Mouse (Mus musculus) kidney, embryonic 15.5 days (tissue): Measurements from ENCODE around the gene Gm17093. TPM values are rescaled to one million over a fixed set of nuclear protein-coding genes. Genes with fewer than 3 reads are reported as not detected.
"Not testable (repeated sequence)": the region's sequence is repeated elsewhere in the genome, so short reads cannot be mapped to it uniquely, and the experiment has no call there.

Experiments used
- ATAC-seq: fragments of 200-750 bp; cut with Nextera tagmentation; replicated peaks from 2 replicates; pipeline ENCODE4 v1.8.0; 2017; ENCODE audit warnings: moderate TSS enrichment; ENCODE audit not compliant: low FRiP score
- H3K27ac ChIP-seq: fragments of 300-500 bp; sonication (generic); 2 replicates; pipeline ENCODE4 v1.5.1; 2015; ENCODE audit warnings: mild to moderate bottlenecking, inconsistent platforms
- H3K27me3 ChIP-seq: fragments of 300-500 bp; sonication (generic); 2 replicates; pipeline ENCODE4 v1.6.1; 2015; ENCODE audit warnings: inconsistent platforms
- H3K36me3 ChIP-seq: fragments of 300-500 bp; sonication (generic); 2 replicates; pipeline ENCODE4 v1.6.1; 2015; ENCODE audit warnings: inconsistent platforms
- H3K4me1 ChIP-seq: fragments of 300-500 bp; sonication (generic); 2 replicates; pipeline ENCODE4 v1.6.1; 2015; ENCODE audit warnings: inconsistent platforms
- H3K4me2 ChIP-seq: fragments of 300-500 bp; sonication (generic); 2 replicates; pipeline ENCODE4 v1.6.1; 2015; ENCODE audit warnings: moderate library complexity, mild to moderate bottlenecking, inconsistent platforms
- H3K4me3 ChIP-seq: fragments of 300-500 bp; sonication (generic); replicated peaks from 2 replicates; pipeline ENCODE4 v1.5.1; 2015; ENCODE audit warnings: mild to moderate bottlenecking, inconsistent platforms
- H3K9ac ChIP-seq: fragments of 300-500 bp; sonication (generic); 2 replicates; pipeline ENCODE4 v1.6.1; 2015; ENCODE audit warnings: mild to moderate bottlenecking, inconsistent platforms
- H3K9me3 ChIP-seq: fragments of 300-500 bp; sonication (generic); replicated peaks from 2 replicates; pipeline ENCODE4 v1.6.1; 2016; ENCODE audit warnings: inconsistent platforms
- WGBS: fragments of 180-500 bp; shearing (Covaris S2); methylation state at CpG from one replicate; pipeline ENCODE4 v1.1.7; 2015; ENCODE audit warnings: mixed read lengths; 5-methylcytosine and 5-hydroxymethylcytosine counted together
- polyA plus RNA-seq: library from polyadenylated mRNA; unstranded; fragments of >200 nt; fragmentation: Nextera tagmentation; extraction: Ambion mirVana; gene quantifications from 2 replicates; pipeline ENCODE4 v1.2.1, GENCODE M21; 2015

Gm17093 gene
- polyA plus RNA-seq = not detected in 2 replicates

GRCm38 (mm10) chr14:44517976-44518375, at the start of gene Gm17093:
Gene Gm17093, plus strand, starts transcription at chr14:44518276.
- not testable (repeated sequence) for H3K36me3 ChIP-seq, ATAC-seq, H3K4me1 ChIP-seq, H3K9me3 ChIP-seq, H3K4me3 ChIP-seq, H3K9ac ChIP-seq, H3K27me3 ChIP-seq, H3K27ac ChIP-seq, H3K4me2 ChIP-seq
- WGBS = 85% methylated on average over 5 of the region's 5 CpGs

DNA sequence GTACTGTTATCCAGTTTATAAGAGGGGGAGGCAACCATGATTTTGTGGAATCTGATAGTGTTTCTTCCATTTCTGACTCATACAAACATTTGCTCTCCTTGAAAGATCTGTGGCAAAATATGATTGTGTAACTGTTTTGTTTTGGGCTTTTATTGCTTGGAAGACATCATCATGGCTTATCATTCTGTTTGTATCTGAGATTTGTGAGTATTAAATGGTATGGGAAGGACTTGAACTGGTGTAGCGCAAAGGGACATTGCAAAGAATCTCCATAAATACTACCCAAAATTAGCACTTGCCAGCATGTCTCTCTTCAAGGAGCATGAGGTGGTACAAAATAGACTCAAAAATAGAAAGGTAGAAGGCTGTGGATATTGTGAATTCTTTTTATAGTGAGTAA, 25.9 kb upstream of the Gm17093 start, which contains the start of gene BC061237:
TSS of gene BC061237 (plus strand) at position 301 of the 400 bp plus-strand sequence.
- ATAC-seq, H3K27ac ChIP-seq, H3K36me3 ChIP-seq, H3K27me3 ChIP-seq, H3K4me2 ChIP-seq, H3K9me3 ChIP-seq, H3K4me3 ChIP-seq, H3K9ac ChIP-seq, H3K4me1 ChIP-seq: not testable (repeated sequence)
- 73% methylated on average over 1 of the region's 1 CpGs for WGBS

- ATAC-seq = not testable (repeated sequence)
Observed at GRCm38 (mm10) chr14:44547961-44548360, 29.9 kb downstream of the Gm17093 start.

More at GRCm38 (mm10) chr14:44547961-44548360, 29.9 kb downstream of the Gm17093 start:
- not testable (repeated sequence) for H3K36me3 ChIP-seq, H3K9ac ChIP-seq, H3K27me3 ChIP-seq, H3K4me1 ChIP-seq, H3K4me3 ChIP-seq, H3K4me2 ChIP-seq, H3K27ac ChIP-seq, H3K9me3 ChIP-seq
- WGBS = 91% methylated on average over 5 of the region's 5 CpGs

Other genes with a start within 250 kb of the Gm17093 start
- not detected in 2 replicates for gene Gm8220, start 232.7 kb upstream of the Gm17093 start, polyA plus RNA-seq
- not detected in 2 replicates for gene Gm5930, start 179.7 kb upstream of the Gm17093 start, polyA plus RNA-seq
- not detected in 2 replicates for gene Gm8229, start 152.9 kb upstream of the Gm17093 start, polyA plus RNA-seq
- gene Gm3371, start 107.6 kb upstream of the Gm17093 start, polyA plus RNA-seq = not detected in 2 replicates
- not detected in 2 replicates for gene Gm8232, start 84.6 kb upstream of the Gm17093 start, polyA plus RNA-seq
- gene BC061237, start 25.8 kb upstream of the Gm17093 start, polyA plus RNA-seq = not detected in 2 replicates
- not detected in 2 replicates for gene Gm8247, start 64.9 kb downstream of the Gm17093 start, polyA plus RNA-seq
- not detected in 2 replicates for gene Gm5624, start 109.7 kb downstream of the Gm17093 start, polyA plus RNA-seq
- gene Gm8257, start 188.2 kb downstream of the Gm17093 start, polyA plus RNA-seq = not detected in 2 replicates
- gene Gm8267, start 232.1 kb downstream of the Gm17093 start, polyA plus RNA-seq = not detected in 2 replicates